Mouse (Mus musculus) midbrain, embryonic 12.5 days (tissue): ENCODE data around the gene Mpv17l2. TPM values are rescaled to one million over a fixed set of nuclear protein-coding genes. Genes with fewer than 3 reads are reported as not detected.

Source experiments
- ATAC-seq: fragments of 200-750 bp; cut with Nextera tagmentation; 2 replicates; pipeline ENCODE4 v1.8.0; 2017; ENCODE audit warnings: low read depth, moderate TSS enrichment, moderate library complexity; ENCODE audit not compliant: low FRiP score
- H3K27ac ChIP-seq: fragments of 300-500 bp; sonication (generic); replicated peaks from 2 replicates; pipeline ENCODE4 v1.5.1; 2016; ENCODE audit warnings: mild to moderate bottlenecking
- H3K27me3 ChIP-seq: fragments of 300-500 bp; sonication (generic); 2 replicates; pipeline ENCODE4 v1.6.1; 2016; ENCODE audit warnings: mild to moderate bottlenecking
- H3K36me3 ChIP-seq: fragments of 300-500 bp; sonication (generic); 2 replicates; pipeline ENCODE4 v1.6.1; 2016
- H3K4me1 ChIP-seq: fragments of 300-500 bp; sonication (generic); 2 replicates; pipeline ENCODE4 v1.6.1; 2016
- H3K4me2 ChIP-seq: fragments of 300-500 bp; sonication (generic); replicated peaks from 2 replicates; pipeline ENCODE4 v1.6.1; 2016; ENCODE audit warnings: mild to moderate bottlenecking, moderate library complexity
- H3K4me3 ChIP-seq: fragments of 300-500 bp; sonication (generic); 2 replicates; pipeline ENCODE4 v1.5.1; 2016; ENCODE audit warnings: mild to moderate bottlenecking
- H3K9ac ChIP-seq: fragments of 300-500 bp; sonication (generic); replicated peaks from 2 replicates; pipeline ENCODE4 v1.6.1; 2016; ENCODE audit warnings: mild to moderate bottlenecking, moderate library complexity
- H3K9me3 ChIP-seq: fragments of 300-500 bp; sonication (generic); 2 replicates; pipeline ENCODE4 v1.6.1; 2016; ENCODE audit warnings: mild to moderate bottlenecking
- WGBS: fragments of 180-500 bp; shearing (Covaris S2); methylation state at CpG from one replicate; pipeline ENCODE4 v1.1.7; 2016; 5-methylcytosine and 5-hydroxymethylcytosine counted together
- polyA plus RNA-seq: library from polyadenylated mRNA; unstranded; fragments of >200 nt; fragmentation: Nextera tagmentation; extraction: Ambion mirVana; gene quantifications from 2 replicates; pipeline ENCODE4 v1.2.1, GENCODE M21; 2016

Gene Mpv17l2
- polyA plus RNA-seq, 1 experiment from 2014 or later, result 37.3 TPM

GRCm38 (mm10) chr8:70787051-70787445 lies 26.3 kb upstream of the Mpv17l2 start:
- Histone ChIP-seq H3K4me2 (no peak overlapping the region), H3K27ac (no peak overlapping the region), H3K27me3 (peaks cover 26% of the 10 kb centered on the region), H3K9me3 (no peaks in the 10 kb centered on the region), H3K4me1 (peaks cover 27% of the 10 kb centered on the region), H3K36me3 (peaks cover 63% of the 10 kb centered on the region), H3K9ac (peak overlapping the region; percentile 8; the same call in 1 of the 2 replicates), H3K4me3 (no peak overlapping the region)
- WGBS, result 91% methylated on average over 3 of the region's 3 CpGs
- ATAC-seq, result no peak

- 87% methylated on average over 25 of the region's 25 CpGs for WGBS
- no peak for ATAC-seq
- Histone ChIP-seq H3K36me3 (peaks cover 69% of the 10 kb centered on the region), H3K9me3 (no peaks in the 10 kb centered on the region), H3K27me3 (peaks cover 26% of the 10 kb centered on the region), H3K9ac (no peak overlapping the region), H3K27ac (no peak overlapping the region), H3K4me3 (no peak overlapping the region), H3K4me1 (peaks cover 21% of the 10 kb centered on the region), H3K4me2 (no peak overlapping the region)
These were observed 25.7 kb upstream of the Mpv17l2 start for GRCm38 (mm10) chr8:70786291-70787050.

GRCm38 (mm10) chr8:70780093-70780492 lies 19.3 kb upstream of the Mpv17l2 start:
- no peak overlapping the region for H3K4me2 ChIP-seq
- no peak overlapping the region for H3K27ac ChIP-seq
- H3K27me3 ChIP-seq, result no peaks in the 10 kb centered on the region
- 85% methylated on average over 11 of the region's 11 CpGs for WGBS
- no peak overlapping the region for H3K9ac ChIP-seq
- no peaks in the 10 kb centered on the region for H3K9me3 ChIP-seq
- no peak for ATAC-seq
- no peak overlapping the region for H3K4me3 ChIP-seq
- peaks cover 19% of the 10 kb centered on the region for H3K4me1 ChIP-seq
- peaks cover 61% of the 10 kb centered on the region for H3K36me3 ChIP-seq

GRCm38 (mm10) chr8:70776496-70777444 lies 16.0 kb upstream of the Mpv17l2 start, which contains the start of gene Pik3r2:
Gene Pik3r2 (minus strand): TSS chr8:70776713.
- Histone ChIP-seq H3K9ac (peak within 1 kb of the TSS; percentile 96), H3K27me3 (no peaks in the 10 kb centered on the region), H3K4me3 (peak within 1 kb of the TSS; percentile 81), H3K36me3 (peaks cover 66% of the 10 kb centered on the region), H3K4me1 (peaks cover 38% of the 10 kb centered on the region), H3K9me3 (no peaks in the 10 kb centered on the region), H3K27ac (peak within 1 kb of the TSS; percentile 97), H3K4me2 (peak within 1 kb of the TSS; percentile 91)
- ATAC-seq, result peak; percentile 92
- WGBS, result under 1% methylated on average over 94 of the region's 94 CpGs

GRCm38 (mm10) chr8:70775851-70776495 lies 15.2 kb upstream of the Mpv17l2 start:
- peak overlapping the region; percentile 97 for H3K27ac ChIP-seq
- peak overlapping the region; percentile 81 for H3K4me3 ChIP-seq
- H3K36me3 ChIP-seq, result peaks cover 66% of the 10 kb centered on the region
- no peak for ATAC-seq
- 0 out of 2 replicates have a peak, but pooled peaks cover 4% of the 10 kb centered on the region for H3K27me3 ChIP-seq
- H3K4me1 ChIP-seq, result peaks cover 38% of the 10 kb centered on the region
- peak overlapping the region; percentile 96 for H3K9ac ChIP-seq
- peak overlapping the region; percentile 91 for H3K4me2 ChIP-seq
- H3K9me3 ChIP-seq, result no peaks in the 10 kb centered on the region
- 3% methylated on average over 34 of the region's 34 CpGs for WGBS

- peaks cover 38% of the 10 kb centered on the region for H3K4me1 ChIP-seq
- H3K27ac ChIP-seq, result no peak overlapping the region
- ATAC-seq, result no peak
These were observed 14.5 kb upstream of the Mpv17l2 start for GRCm38 (mm10) chr8:70775227-70775626.

GRCm38 (mm10) chr8:70774740-70775139 lies 14.0 kb upstream of the Mpv17l2 start:
- WGBS, result 93% methylated on average over 18 of the region's 18 CpGs
- Histone ChIP-seq H3K4me1 (peaks cover 38% of the 10 kb centered on the region), H3K9me3 (no peaks in the 10 kb centered on the region), H3K4me2 (0 out of 2 replicates have a peak overlapping the region, but pooled peaks have one; percentile 91), H3K9ac (peak overlapping the region; percentile 43), H3K36me3 (peaks cover 66% of the 10 kb centered on the region), H3K27ac (no peak overlapping the region), H3K27me3 (0 out of 2 replicates have a peak, but pooled peaks cover 8% of the 10 kb centered on the region), H3K4me3 (no peak overlapping the region)
- ATAC-seq, result no peak

More at GRCm38 (mm10) chr8:70775227-70775626, 14.5 kb upstream of the Mpv17l2 start:
- peak overlapping the region; percentile 81 for H3K4me3 ChIP-seq
- H3K36me3 ChIP-seq, result peaks cover 66% of the 10 kb centered on the region
- 91% methylated on average over 5 of the region's 5 CpGs for WGBS
- H3K27me3 ChIP-seq, result 0 out of 2 replicates have a peak, but pooled peaks cover 8% of the 10 kb centered on the region
- H3K9ac ChIP-seq, result peak overlapping the region; percentile 96
- no peaks in the 10 kb centered on the region for H3K9me3 ChIP-seq
- H3K4me2 ChIP-seq, result peak overlapping the region; percentile 91

GRCm38 (mm10) chr8:70773833-70774232 lies 13.1 kb upstream of the Mpv17l2 start:
- H3K4me3 ChIP-seq, result no peak overlapping the region
- H3K4me2 ChIP-seq, result no peak overlapping the region
- H3K36me3 ChIP-seq, result peaks cover 64% of the 10 kb centered on the region
- H3K9me3 ChIP-seq, result no peaks in the 10 kb centered on the region
- WGBS, result 84% methylated on average over 9 of the region's 9 CpGs
- no peak for ATAC-seq
- H3K4me1 ChIP-seq, result peaks cover 38% of the 10 kb centered on the region
- 0 out of 2 replicates have a peak overlapping the region, but pooled peaks have one; percentile 43 for H3K9ac ChIP-seq
- no peak overlapping the region for H3K27ac ChIP-seq
- 0 out of 2 replicates have a peak, but pooled peaks cover 8% of the 10 kb centered on the region for H3K27me3 ChIP-seq

GRCm38 (mm10) chr8:70773410-70773809 lies 12.7 kb upstream of the Mpv17l2 start:
- Histone ChIP-seq H3K4me2 (no peak overlapping the region), H3K36me3 (peaks cover 65% of the 10 kb centered on the region), H3K27ac (no peak overlapping the region)

GRCm38 (mm10) chr8:70772890-70773289 lies 12.1 kb upstream of the Mpv17l2 start:
- H3K9me3 ChIP-seq, result no peaks in the 10 kb centered on the region
- H3K27ac ChIP-seq, result no peak overlapping the region
- H3K36me3 ChIP-seq, result peaks cover 67% of the 10 kb centered on the region
- H3K4me2 ChIP-seq, result no peak overlapping the region
- no peak for ATAC-seq
- H3K4me3 ChIP-seq, result no peak overlapping the region
- no peak overlapping the region for H3K9ac ChIP-seq
- 0 out of 2 replicates have a peak, but pooled peaks cover 9% of the 10 kb centered on the region for H3K27me3 ChIP-seq
- 89% methylated on average over 9 of the region's 9 CpGs for WGBS
- H3K4me1 ChIP-seq, result peaks cover 34% of the 10 kb centered on the region

More at GRCm38 (mm10) chr8:70773410-70773809, 12.7 kb upstream of the Mpv17l2 start:
- ATAC-seq, result no peak
- H3K4me1 ChIP-seq, result peaks cover 38% of the 10 kb centered on the region
- WGBS, result 83% methylated on average over 5 of the region's 5 CpGs
- H3K9me3 ChIP-seq, result no peaks in the 10 kb centered on the region
- no peak overlapping the region for H3K4me3 ChIP-seq
- H3K9ac ChIP-seq, result 0 out of 2 replicates have a peak overlapping the region, but pooled peaks have one; percentile 20
- 0 out of 2 replicates have a peak, but pooled peaks cover 8% of the 10 kb centered on the region for H3K27me3 ChIP-seq

GRCm38 (mm10) chr8:70772075-70772474 lies 11.3 kb upstream of the Mpv17l2 start:
- H3K4me3 ChIP-seq, result no peak overlapping the region
- WGBS, result 95% methylated on average over 13 of the region's 13 CpGs
- no peak overlapping the region for H3K4me2 ChIP-seq
- H3K9ac ChIP-seq, result no peak overlapping the region
- no peak for ATAC-seq
- H3K9me3 ChIP-seq, result no peaks in the 10 kb centered on the region
- peaks cover 29% of the 10 kb centered on the region for H3K4me1 ChIP-seq
- H3K27me3 ChIP-seq, result peaks cover 17% of the 10 kb centered on the region
- peaks cover 68% of the 10 kb centered on the region for H3K36me3 ChIP-seq
- H3K27ac ChIP-seq, result no peak overlapping the region
